Mouse (Mus musculus) midbrain, embryonic 13.5 days (tissue): Measurements from ENCODE around the gene Efcc1. TPM values are rescaled to one million over a fixed set of nuclear protein-coding genes. Genes with fewer than 3 reads are reported as not detected.
"Not testable (repeated sequence)": the region's sequence is repeated elsewhere in the genome, so short reads cannot be mapped to it uniquely, and the experiment has no call there.

Experiments used
- ATAC-seq: fragments of 200-750 bp; cut with Nextera tagmentation; 2 replicates; pipeline ENCODE4 v1.8.0; 2017; ENCODE audit warnings: mild to moderate bottlenecking, moderate TSS enrichment, moderate library complexity
- H3K27ac ChIP-seq: fragments of 300-500 bp; sonication (generic); 2 replicates; pipeline ENCODE4 v1.5.1; 2015; ENCODE audit warnings: inconsistent platforms, mild to moderate bottlenecking, moderate library complexity
- H3K27me3 ChIP-seq: fragments of 300-500 bp; sonication (generic); 2 replicates; pipeline ENCODE4 v1.6.1; 2015; ENCODE audit warnings: mild to moderate bottlenecking, inconsistent platforms
- H3K36me3 ChIP-seq: fragments of 300-500 bp; sonication (generic); 2 replicates; pipeline ENCODE4 v1.6.1; 2015; ENCODE audit warnings: mild to moderate bottlenecking, inconsistent platforms
- H3K4me1 ChIP-seq: fragments of 300-500 bp; sonication (generic); replicated peaks from 2 replicates; pipeline ENCODE4 v1.6.1; 2015; ENCODE audit warnings: inconsistent platforms
- H3K4me2 ChIP-seq: fragments of 300-500 bp; sonication (generic); replicated peaks from 2 replicates; pipeline ENCODE4 v1.6.1; 2015; ENCODE audit warnings: moderate library complexity, mild to moderate bottlenecking, inconsistent platforms
- H3K4me3 ChIP-seq: fragments of 300-500 bp; sonication (generic); replicated peaks from 2 replicates; pipeline ENCODE4 v1.5.1; 2015; ENCODE audit warnings: mild to moderate bottlenecking, inconsistent platforms
- H3K9ac ChIP-seq: fragments of 300-500 bp; sonication (generic); replicated peaks from 2 replicates; pipeline ENCODE4 v1.6.1; 2015; ENCODE audit warnings: mild to moderate bottlenecking, inconsistent platforms
- H3K9me3 ChIP-seq: fragments of 300-500 bp; sonication (generic); 2 replicates; pipeline ENCODE4 v1.6.1; 2016; ENCODE audit warnings: mild to moderate bottlenecking, inconsistent platforms
- whole genome bisulfite sequencing: fragments of 180-500 bp; shearing (Covaris S2); methylation state at CpG from one replicate; pipeline ENCODE4 v1.1.7; 2015; 5-methylcytosine and 5-hydroxymethylcytosine counted together
- polyA plus RNA-seq: library from polyadenylated mRNA; unstranded; fragments of >200 nt; fragmentation: Nextera tagmentation; extraction: Ambion mirVana; gene quantifications from 2 replicates; pipeline ENCODE4 v1.2.1, GENCODE M21; 2015

Efcc1 gene
- polyA plus RNA-seq, 1 experiment from 2014 or later, result 4.2 TPM

GRCm38 (mm10) chr6:87764296-87764695, 33.6 kb downstream of the Efcc1 start:
- not testable (repeated sequence) for H3K27ac ChIP-seq, H3K36me3 ChIP-seq, H3K27me3 ChIP-seq, H3K9me3 ChIP-seq, H3K4me1 ChIP-seq, H3K4me2 ChIP-seq, H3K4me3 ChIP-seq, ATAC-seq, H3K9ac ChIP-seq
- WGBS, result 91% methylated on average over 2 of the region's 2 CpGs

- H3K9me3 ChIP-seq, result no peaks in the 10 kb centered on the region
- no peak for ATAC-seq
- H3K36me3 ChIP-seq, result no peaks in the 10 kb centered on the region
- no peak overlapping the region for H3K4me3 ChIP-seq
- no peaks in the 10 kb centered on the region for H3K4me1 ChIP-seq
- WGBS, result 56% methylated on average over 8 of the region's 8 CpGs
- H3K27me3 ChIP-seq, result no peaks in the 10 kb centered on the region
- no peak overlapping the region for H3K9ac ChIP-seq
- no peak overlapping the region for H3K27ac ChIP-seq
- no peak overlapping the region for H3K4me2 ChIP-seq
Observed at GRCm38 (mm10) chr6:87770626-87771025, 40.0 kb downstream of the Efcc1 start.

GRCm38 (mm10) chr6:87774466-87774865, 43.8 kb downstream of the Efcc1 start:
- Histone ChIP-seq H3K27me3 (no peaks in the 10 kb centered on the region), H3K36me3 (no peaks in the 10 kb centered on the region), H3K9me3 (no peaks in the 10 kb centered on the region), H3K9ac (no peak overlapping the region), H3K4me3 (no peak overlapping the region), H3K4me2 (no peak overlapping the region), H3K4me1 (no peaks in the 10 kb centered on the region), H3K27ac (no peak overlapping the region)
- WGBS, result 59% methylated on average over 1 of the region's 1 CpGs
- ATAC-seq, result no peak

GRCm38 (mm10) chr6:87774909-87775308, 44.2 kb downstream of the Efcc1 start:
- Histone ChIP-seq H3K9ac (no peak overlapping the region), H3K36me3 (no peaks in the 10 kb centered on the region), H3K4me2 (no peak overlapping the region), H3K27ac (no peak overlapping the region), H3K4me3 (no peak overlapping the region), H3K4me1 (no peaks in the 10 kb centered on the region), H3K9me3 (no peaks in the 10 kb centered on the region), H3K27me3 (no peaks in the 10 kb centered on the region)
- no peak for ATAC-seq
- WGBS, result 89% methylated on average over 9 of the region's 9 CpGs

- 85% methylated on average over 3 of the region's 3 CpGs for WGBS
- Histone ChIP-seq H3K9me3 (no peaks in the 10 kb centered on the region), H3K27ac (no peak overlapping the region), H3K27me3 (no peaks in the 10 kb centered on the region), H3K9ac (no peak overlapping the region), H3K4me3 (no peak overlapping the region), H3K4me2 (no peak overlapping the region), H3K4me1 (no peaks in the 10 kb centered on the region), H3K36me3 (no peaks in the 10 kb centered on the region)
- no peak for ATAC-seq
Observed at GRCm38 (mm10) chr6:87775588-87776245, 45.0 kb downstream of the Efcc1 start.

GRCm38 (mm10) chr6:87776663-87777062, 46.0 kb downstream of the Efcc1 start:
- Histone ChIP-seq H3K4me3 (no peak overlapping the region), H3K4me1 (no peaks in the 10 kb centered on the region), H3K4me2 (no peak overlapping the region), H3K27me3 (no peaks in the 10 kb centered on the region), H3K9ac (no peak overlapping the region), H3K36me3 (no peaks in the 10 kb centered on the region), H3K27ac (no peak overlapping the region), H3K9me3 (no peaks in the 10 kb centered on the region)
- no peak for ATAC-seq
- WGBS, result 100% methylated on average over 1 of the region's 1 CpGs

GRCm38 (mm10) chr6:87777842-87778241, 47.2 kb downstream of the Efcc1 start, which contains the start of gene Gp9:
Gene Gp9, plus strand, starts transcription at chr6:87778072.
- Histone ChIP-seq H3K4me3 (no peak within 1 kb of the TSS), H3K27me3 (no peaks in the 10 kb centered on the region), H3K9ac (peak within 1 kb of the TSS; percentile 19; the same call in 1 of the 2 replicates), H3K27ac (no peak within 1 kb of the TSS), H3K9me3 (no peaks in the 10 kb centered on the region), H3K4me2 (no peak within 1 kb of the TSS), H3K4me1 (no peaks in the 10 kb centered on the region), H3K36me3 (no peaks in the 10 kb centered on the region)
- no peak for ATAC-seq
- 84% methylated on average over 2 of the region's 2 CpGs for WGBS

GRCm38 (mm10) chr6:87778294-87779173, 47.9 kb downstream of the Efcc1 start:
- H3K4me3 ChIP-seq, result no peak overlapping the region
- H3K27ac ChIP-seq, result no peak overlapping the region
- H3K9me3 ChIP-seq, result no peaks in the 10 kb centered on the region
- no peaks in the 10 kb centered on the region for H3K4me1 ChIP-seq
- H3K4me2 ChIP-seq, result no peak overlapping the region
- H3K9ac ChIP-seq, result no peak overlapping the region; the same call in 1 of the 2 replicates
- H3K36me3 ChIP-seq, result no peaks in the 10 kb centered on the region
- H3K27me3 ChIP-seq, result no peaks in the 10 kb centered on the region
- 84% methylated on average over 11 of the region's 11 CpGs for WGBS
- no peak for ATAC-seq

- Histone ChIP-seq H3K27ac (no peak overlapping the region), H3K36me3 (no peaks in the 10 kb centered on the region), H3K9ac (no peak overlapping the region), H3K4me1 (no peaks in the 10 kb centered on the region), H3K4me2 (no peak overlapping the region), H3K4me3 (no peak overlapping the region), H3K9me3 (no peaks in the 10 kb centered on the region), H3K27me3 (no peaks in the 10 kb centered on the region)
- WGBS, result 87% methylated on average over 11 of the region's 11 CpGs
- ATAC-seq, result no peak
Observed at GRCm38 (mm10) chr6:87779174-87780165, 48.8 kb downstream of the Efcc1 start.

GRCm38 (mm10) chr6:87780546-87781301, 50.1 kb downstream of the Efcc1 start:
- H3K27ac ChIP-seq, result no peak overlapping the region
- H3K36me3 ChIP-seq, result no peaks in the 10 kb centered on the region
- H3K4me1 ChIP-seq, result no peaks in the 10 kb centered on the region
- H3K9ac ChIP-seq, result no peak overlapping the region
- H3K4me3 ChIP-seq, result no peak overlapping the region
- ATAC-seq, result no peak
- H3K9me3 ChIP-seq, result no peaks in the 10 kb centered on the region
- H3K27me3 ChIP-seq, result no peaks in the 10 kb centered on the region
- H3K4me2 ChIP-seq, result no peak overlapping the region
- 82% methylated on average over 10 of the region's 10 CpGs for WGBS

GRCm38 (mm10) chr6:87784033-87784432, 53.4 kb downstream of the Efcc1 start:
- no peaks in the 10 kb centered on the region for H3K36me3 ChIP-seq

More at GRCm38 (mm10) chr6:87784033-87784432, 53.4 kb downstream of the Efcc1 start:
- Histone ChIP-seq H3K9me3 (no peaks in the 10 kb centered on the region), H3K27me3 (no peaks in the 10 kb centered on the region), H3K4me3 (no peak overlapping the region), H3K4me1 (peaks cover 4% of the 10 kb centered on the region), H3K27ac (no peak overlapping the region), H3K9ac (no peak overlapping the region), H3K4me2 (no peak overlapping the region)
- WGBS, result 78% methylated on average over 8 of the region's 8 CpGs
- ATAC-seq, result no peak
